Mouse (Mus musculus) heart, embryonic 10.5 days (tissue): ENCODE results near the gene Aoah. TPM values are rescaled to one million over a fixed set of nuclear protein-coding genes. Genes with fewer than 3 reads are reported as not detected.

Source experiments
- DNase-seq: peaks from one replicate; pipeline ENCODE4 v3.0.0-alpha.2; 2017; ENCODE audit warnings: low spot score
- H3K27ac ChIP-seq: fragments of 300-500 bp; sonication (generic); 2 replicates; pipeline ENCODE4 v1.5.1; 2016; ENCODE audit warnings: mild to moderate bottlenecking
- H3K27me3 ChIP-seq: fragments of 300-500 bp; sonication (generic); 2 replicates; pipeline ENCODE4 v1.6.1; 2016; ENCODE audit warnings: mild to moderate bottlenecking; ENCODE audit not compliant: poor library complexity, insufficient read depth, severe bottlenecking
- H3K36me3 ChIP-seq: fragments of 300-500 bp; sonication (generic); 2 replicates; pipeline ENCODE4 v1.6.1; 2016; ENCODE audit warnings: mild to moderate bottlenecking, moderate library complexity
- H3K4me1 ChIP-seq: fragments of 300-500 bp; sonication (generic); 2 replicates; pipeline ENCODE4 v1.6.1; 2016; ENCODE audit warnings: mild to moderate bottlenecking
- H3K4me3 ChIP-seq: fragments of 300-500 bp; sonication (generic); 2 replicates; pipeline ENCODE4 v1.5.1; 2016; ENCODE audit warnings: mild to moderate bottlenecking, moderate library complexity
- H3K9me3 ChIP-seq: fragments of 300-500 bp; sonication (generic); 2 replicates; pipeline ENCODE4 v1.6.1; 2016; ENCODE audit warnings: mild to moderate bottlenecking, moderate library complexity
- WGBS: fragments of 180-500 bp; shearing (Covaris S2); methylation state at CpG from one replicate; pipeline ENCODE4 v1.1.7; 2016; 5-methylcytosine and 5-hydroxymethylcytosine counted together
- polyA plus RNA-seq: library from polyadenylated mRNA; unstranded; fragments of >200 nt; fragmentation: Nextera tagmentation; extraction: Ambion mirVana; gene quantifications from 2 replicates; pipeline ENCODE4 v1.2.1, GENCODE M21; 2016

The Aoah gene
- polyA plus RNA-seq, 1 experiment from 2014 or later: 0.13 TPM

DNA sequence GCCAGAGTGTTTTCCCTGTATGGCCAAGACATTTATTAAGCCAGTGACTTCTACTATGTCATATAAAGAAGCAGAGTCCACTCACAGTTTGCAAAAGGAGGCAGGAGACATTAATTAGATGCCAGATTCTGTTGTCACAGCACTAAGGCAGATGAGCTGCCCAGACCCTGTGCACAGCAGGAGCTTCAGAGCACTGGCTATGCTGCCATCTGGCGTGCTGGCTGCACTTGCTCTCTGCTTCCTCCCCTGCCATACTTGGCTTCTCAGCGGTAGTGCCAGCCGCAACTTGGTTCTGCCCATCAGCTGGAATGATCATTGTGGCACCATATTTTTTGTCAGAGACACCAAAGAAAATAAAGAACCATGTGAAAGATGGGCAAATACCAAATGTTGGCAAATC is 239.3 kb downstream of the Aoah start:
- H3K27me3 ChIP-seq: no peaks in the 10 kb centered on the region
- H3K9me3 ChIP-seq: no peaks in the 10 kb centered on the region
- DNase-seq: no peak
- H3K27ac ChIP-seq: no peak overlapping the region
- H3K36me3 ChIP-seq: no peaks in the 10 kb centered on the region
- H3K4me1 ChIP-seq: no peaks in the 10 kb centered on the region
- no peak overlapping the region for H3K4me3 ChIP-seq
- 68% methylated on average over 3 of the region's 3 CpGs for WGBS

DNA sequence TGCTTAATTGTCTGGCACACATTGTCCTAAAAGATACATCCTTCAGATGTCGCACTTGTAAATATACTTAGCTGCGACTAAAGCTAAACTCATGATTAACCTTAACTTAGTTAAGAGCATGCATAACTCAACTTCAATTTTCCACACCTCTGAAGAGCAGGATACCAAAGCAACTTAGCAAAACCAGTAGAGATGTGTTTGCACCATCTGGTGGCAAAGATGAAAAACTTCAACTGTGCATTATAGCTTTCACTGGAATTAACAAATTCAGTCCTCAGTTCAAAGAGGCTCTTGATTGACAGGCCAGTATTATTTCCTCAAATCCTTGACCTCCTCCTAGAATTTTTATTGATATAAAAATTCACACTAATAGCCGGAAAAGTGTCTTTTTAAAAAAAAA is 241.1 kb downstream of the Aoah start:
- H3K27ac ChIP-seq: no peak overlapping the region

DNA sequence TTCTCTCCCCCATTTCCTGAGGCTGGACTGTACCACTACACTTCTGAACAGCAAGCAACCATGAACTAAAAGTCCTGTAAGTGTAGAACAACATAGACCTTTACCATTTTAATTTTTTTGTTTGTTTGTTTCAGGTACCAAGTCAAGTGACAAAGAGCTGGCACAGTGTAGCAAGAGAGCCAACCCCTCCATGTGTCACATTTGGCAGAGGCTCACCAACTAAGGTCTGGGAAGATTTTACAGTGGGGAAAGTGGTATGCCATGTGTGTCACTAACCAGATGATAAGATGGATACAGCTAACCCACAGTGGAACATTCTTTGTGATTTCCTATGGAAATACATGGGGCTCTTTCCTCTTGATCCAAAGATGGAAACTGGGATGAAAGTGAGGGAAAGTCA is 242.1 kb downstream of the Aoah start:
- Histone ChIP-seq H3K27ac (no peak overlapping the region), H3K9me3 (no peaks in the 10 kb centered on the region), H3K27me3 (no peaks in the 10 kb centered on the region), H3K36me3 (no peaks in the 10 kb centered on the region), H3K4me3 (no peak overlapping the region), H3K4me1 (no peaks in the 10 kb centered on the region)
- no peak for DNase-seq

More for the DNA sequence above, 241.1 kb downstream of the Aoah start:
- 66% methylated on average over 3 of the region's 3 CpGs for WGBS
- H3K36me3 ChIP-seq: no peaks in the 10 kb centered on the region
- no peaks in the 10 kb centered on the region for H3K27me3 ChIP-seq
- no peak overlapping the region for H3K4me3 ChIP-seq
- no peaks in the 10 kb centered on the region for H3K4me1 ChIP-seq
- DNase-seq: no peak
- H3K9me3 ChIP-seq: no peaks in the 10 kb centered on the region

DNA sequence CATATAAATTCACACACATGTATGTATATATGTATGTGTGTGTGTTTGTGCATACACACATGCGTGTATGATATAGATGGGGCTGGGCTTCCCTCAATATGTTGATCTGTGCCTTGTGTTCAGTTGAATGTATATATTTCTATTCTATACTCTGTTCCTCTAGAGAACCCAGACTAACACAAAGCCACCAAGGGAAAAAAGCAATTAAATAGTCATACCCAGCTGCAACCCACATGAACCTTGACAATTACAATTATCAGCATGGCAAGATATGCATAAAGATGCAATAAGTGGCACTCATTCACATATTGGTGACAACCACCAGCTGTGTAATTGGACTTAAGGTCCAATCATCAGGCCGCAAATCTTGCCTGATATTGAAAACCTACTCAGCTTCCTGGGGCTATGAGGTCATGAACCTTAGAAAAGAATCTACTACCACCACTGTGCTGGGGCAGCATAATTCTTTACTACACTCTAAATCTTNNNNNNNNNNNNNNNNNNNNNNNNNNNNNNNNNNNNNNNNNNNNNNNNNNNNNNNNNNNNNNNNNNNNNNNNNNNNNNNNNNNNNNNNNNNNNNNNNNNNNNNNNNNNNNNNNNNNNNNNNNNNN is 246.8 kb downstream of the Aoah start:
- Histone ChIP-seq H3K4me1 (no peaks in the 10 kb centered on the region), H3K27me3 (no peaks in the 10 kb centered on the region), H3K36me3 (no peaks in the 10 kb centered on the region), H3K9me3 (no peaks in the 10 kb centered on the region), H3K4me3 (no peak overlapping the region), H3K27ac (no peak overlapping the region)
- WGBS: 90% methylated on average over 2 of the region's 2 CpGs
- no peak for DNase-seq

DNA sequence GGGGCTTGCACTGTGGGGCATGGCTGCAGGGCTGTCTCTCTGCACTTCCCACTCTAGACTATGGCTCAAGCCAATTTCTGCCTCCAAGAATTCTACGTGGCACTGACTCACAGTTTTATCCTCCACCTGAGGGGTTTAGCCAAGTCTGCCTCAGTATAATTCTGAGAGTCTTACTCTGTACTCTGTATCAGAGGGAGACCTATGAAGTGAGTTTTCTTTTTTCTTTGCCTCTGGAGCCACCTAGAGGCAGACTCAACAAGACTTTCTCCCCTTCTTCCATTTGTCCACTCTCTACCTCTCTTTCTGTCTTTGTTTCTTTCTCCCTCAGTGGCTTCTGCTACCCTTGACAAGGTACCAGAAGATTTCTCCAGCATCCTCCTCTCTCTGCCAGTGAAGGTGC is 256.2 kb downstream of the Aoah start:
- H3K4me3 ChIP-seq: no peak overlapping the region
- 33% methylated on average over 1 of the region's 1 CpGs for WGBS
- no peaks in the 10 kb centered on the region for H3K9me3 ChIP-seq
- H3K27ac ChIP-seq: no peak overlapping the region
- H3K4me1 ChIP-seq: no peaks in the 10 kb centered on the region
- no peaks in the 10 kb centered on the region for H3K36me3 ChIP-seq
- H3K27me3 ChIP-seq: no peaks in the 10 kb centered on the region
- DNase-seq: no peak

DNA sequence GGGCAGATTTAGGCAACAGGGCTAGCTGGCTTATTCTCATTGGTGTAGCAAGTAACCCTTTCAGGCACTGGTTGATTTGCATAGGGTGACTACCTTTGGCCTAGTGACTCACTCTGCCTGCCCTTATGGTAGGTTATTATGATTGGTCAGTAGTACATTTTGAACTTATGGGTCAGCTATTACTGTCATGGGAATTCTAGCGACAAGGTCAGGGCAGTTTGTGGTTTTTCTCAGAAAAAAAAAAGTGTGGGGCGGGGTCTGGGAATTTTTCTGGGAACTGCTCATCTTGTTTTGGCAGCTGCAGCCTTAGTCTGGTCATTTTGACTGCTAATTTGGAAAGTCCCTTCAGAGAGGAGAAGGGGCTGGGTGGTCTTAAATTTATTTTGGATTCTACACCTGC is 272.1 kb downstream of the Aoah start:
- Histone ChIP-seq H3K36me3 (no peaks in the 10 kb centered on the region), H3K4me1 (no peaks in the 10 kb centered on the region), H3K9me3 (no peaks in the 10 kb centered on the region), H3K27ac (no peak overlapping the region), H3K27me3 (no peaks in the 10 kb centered on the region), H3K4me3 (no peak overlapping the region)
- DNase-seq: no peak
- WGBS: 75% methylated on average over 2 of the region's 2 CpGs

DNA sequence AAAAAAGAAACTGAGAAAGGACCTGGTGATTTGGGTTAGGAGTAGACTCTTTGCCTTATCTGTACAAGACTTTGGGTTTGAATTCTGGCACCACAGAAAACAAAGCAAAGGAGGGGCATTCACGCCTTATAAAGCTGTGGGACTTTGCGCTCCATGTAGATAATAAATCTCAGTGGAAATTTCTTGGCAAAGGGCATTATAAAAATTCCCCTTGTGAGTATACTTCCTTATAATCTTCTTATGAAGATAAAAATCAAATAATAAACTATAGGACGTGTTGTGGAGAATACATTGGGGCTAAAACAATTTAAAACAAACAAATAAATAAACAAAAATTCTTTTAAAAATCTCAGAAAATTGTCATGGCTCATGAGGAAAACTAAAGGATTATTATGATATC is 280.9 kb downstream of the Aoah start, which contains the start of gene Olfr1370:
Gene Olfr1370 (minus strand): TSS at position 101 of the 400 bp plus-strand sequence.
- H3K36me3 ChIP-seq: no peaks in the 10 kb centered on the region
- DNase-seq: no peak
- no peaks in the 10 kb centered on the region for H3K27me3 ChIP-seq
- H3K4me3 ChIP-seq: no peak within 1 kb of the TSS
- no peak within 1 kb of the TSS for H3K27ac ChIP-seq
- WGBS: 74% methylated on average over 3 of the region's 3 CpGs
- H3K4me1 ChIP-seq: no peaks in the 10 kb centered on the region
- no peaks in the 10 kb centered on the region for H3K9me3 ChIP-seq

DNA sequence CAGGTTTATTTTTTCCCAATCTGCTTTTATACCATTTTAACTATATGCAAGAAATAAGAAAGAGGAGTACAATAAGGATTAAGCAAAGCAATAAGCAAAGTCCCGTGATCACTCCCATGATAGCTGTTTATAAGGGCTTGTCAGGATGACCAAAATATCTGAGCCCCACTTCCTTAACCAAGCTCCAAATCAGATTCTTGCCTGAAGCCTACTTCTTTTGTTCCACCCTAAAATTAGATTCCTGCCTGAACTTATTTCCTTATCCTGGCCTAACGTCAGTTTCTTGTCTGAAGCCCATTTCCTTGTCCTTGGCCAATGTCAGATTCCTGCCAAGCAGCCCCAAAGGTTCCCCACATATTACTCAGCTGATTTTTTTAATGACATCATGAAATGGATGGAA is 288.8 kb downstream of the Aoah start:
- Histone ChIP-seq H3K36me3 (no peaks in the 10 kb centered on the region), H3K27me3 (no peaks in the 10 kb centered on the region), H3K4me1 (no peaks in the 10 kb centered on the region), H3K4me3 (no peak overlapping the region), H3K27ac (no peak overlapping the region), H3K9me3 (no peaks in the 10 kb centered on the region)
- WGBS: 64% methylated on average over 2 of the region's 2 CpGs
- DNase-seq: no peak
